Mouse (Mus musculus): Measurements from ENCODE around the gene Zfp629.

Gene Zfp629

DNA sequence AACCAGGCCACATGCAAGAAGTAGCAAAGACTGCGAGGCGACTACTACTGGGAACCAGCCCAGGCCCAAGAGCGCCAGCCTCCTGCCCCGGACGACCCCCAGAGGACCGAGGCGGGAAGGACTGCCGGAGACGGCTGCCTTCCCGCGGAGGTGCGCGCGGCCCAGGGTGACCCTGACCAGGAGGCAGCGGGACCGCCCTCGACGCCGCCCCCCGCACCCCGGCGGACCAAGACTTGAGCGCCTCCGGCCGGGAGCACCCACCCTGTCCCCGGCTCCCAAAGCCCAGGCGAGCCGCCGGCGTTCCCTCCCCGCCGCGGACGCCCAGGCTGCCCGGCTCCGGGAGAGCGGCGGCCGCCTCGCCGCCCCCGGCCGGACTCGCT is 1.1 kb downstream of the Zfp629 start:
- DNase-seq (ENCODE audit: low spot score): peak; percentile 15

DNA sequence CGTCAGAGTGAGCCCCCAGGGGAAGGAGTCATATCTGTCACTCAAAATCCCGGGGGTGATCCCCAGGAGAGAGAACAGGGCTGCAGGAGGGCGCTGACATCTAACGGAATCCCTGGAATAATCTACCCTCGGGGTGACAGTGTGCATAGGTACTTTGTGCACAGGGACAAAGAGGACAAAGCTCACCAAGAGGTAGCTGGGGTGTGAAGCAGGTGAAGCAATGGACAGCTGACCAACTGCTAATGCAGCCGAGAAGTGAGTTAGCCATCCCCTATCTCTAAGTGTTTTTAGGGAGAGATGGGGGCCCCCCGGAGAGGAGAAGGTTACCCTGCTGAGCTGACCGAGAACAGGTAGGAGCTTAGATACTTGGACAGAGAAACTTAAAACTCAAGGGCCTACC is 1.5 kb downstream of the Zfp629 start:
- DNase-seq (ENCODE audit: low spot score): no peak

DNA sequence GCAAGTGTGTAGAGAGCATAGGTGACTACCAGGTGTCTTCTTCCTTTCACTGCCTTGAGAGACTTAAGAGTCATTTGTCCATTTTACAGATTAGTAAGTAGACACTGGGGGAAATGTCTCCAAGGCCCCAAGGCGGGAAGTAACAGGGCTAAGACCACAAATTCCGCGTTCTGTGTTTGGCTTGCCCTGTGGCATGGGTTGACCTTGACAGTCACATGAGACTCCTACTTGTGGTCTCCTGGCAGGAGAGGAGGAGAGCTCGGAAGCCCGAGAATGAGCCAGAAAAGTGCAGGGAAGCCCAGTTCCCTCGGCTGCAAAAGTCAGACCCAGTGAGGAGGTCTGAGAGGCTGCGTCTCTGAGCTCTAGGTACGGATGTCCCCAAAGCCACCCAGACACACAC is 2.1 kb downstream of the Zfp629 start:
- no peak for DNase-seq (ENCODE audit: low spot score)

DNA sequence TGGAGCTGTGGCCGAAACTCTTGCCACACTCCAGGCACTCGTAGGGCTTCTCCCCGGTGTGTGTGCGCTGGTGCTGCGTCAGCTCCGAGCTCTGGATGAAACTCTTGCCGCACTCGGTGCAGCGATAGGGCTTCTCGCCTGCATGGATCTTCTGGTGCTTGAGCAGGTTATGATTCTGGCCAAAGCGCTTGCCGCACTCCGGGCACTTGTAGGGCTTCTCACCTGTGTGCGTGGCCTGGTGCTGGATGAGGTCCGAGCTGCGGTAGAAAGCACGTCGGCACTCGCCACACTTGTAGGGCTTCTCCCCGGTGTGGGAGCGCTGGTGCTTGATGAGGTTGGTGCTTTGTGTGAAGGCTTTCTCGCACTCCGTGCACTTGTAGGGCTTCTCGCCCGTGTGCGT is 4.0 kb downstream of the Zfp629 start:
- DNase-seq (ENCODE audit: low spot score): no peak

DNA sequence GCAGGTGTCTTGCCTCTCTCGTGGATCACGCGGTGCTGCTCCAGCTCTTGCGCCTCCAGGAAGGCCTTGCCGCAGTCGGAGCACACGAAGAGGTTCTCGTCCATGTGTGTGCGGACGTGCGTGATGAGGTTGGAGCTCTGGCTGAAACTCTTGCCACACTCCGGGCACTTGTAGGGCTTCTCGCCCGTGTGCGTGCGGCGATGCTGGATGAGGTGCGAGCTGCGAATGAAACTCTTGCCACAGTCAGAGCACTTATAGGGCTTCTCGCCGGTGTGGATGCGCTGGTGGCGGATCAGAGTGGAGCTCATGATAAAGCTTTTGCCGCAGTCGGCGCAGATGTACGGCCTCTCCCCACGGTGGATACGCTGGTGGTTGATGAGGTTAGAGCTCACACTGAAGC is 4.6 kb downstream of the Zfp629 start:
- DNase-seq (ENCODE audit: low spot score): no peak

DNA sequence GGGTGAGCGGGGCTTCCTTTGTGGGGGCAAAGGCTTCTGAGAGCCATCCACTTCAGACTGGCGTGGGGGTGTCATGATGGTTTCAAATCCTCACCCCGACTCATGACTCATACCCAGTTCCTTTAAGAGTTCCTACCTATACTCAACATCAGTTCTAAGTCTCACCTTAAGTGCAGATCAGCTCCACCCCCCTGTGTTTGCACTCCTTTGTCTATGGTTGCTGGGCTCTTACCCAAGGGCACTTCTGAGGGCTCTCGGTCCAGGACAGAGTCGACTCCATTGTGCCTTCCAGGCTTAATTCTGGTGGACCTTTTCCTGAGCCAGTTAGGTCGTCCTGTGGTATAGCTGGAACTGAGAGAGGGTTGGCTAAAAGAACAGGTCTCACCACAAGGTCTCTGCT is 8.4 kb downstream of the Zfp629 start:
- no peak for DNase-seq (ENCODE audit: low spot score)

DNA sequence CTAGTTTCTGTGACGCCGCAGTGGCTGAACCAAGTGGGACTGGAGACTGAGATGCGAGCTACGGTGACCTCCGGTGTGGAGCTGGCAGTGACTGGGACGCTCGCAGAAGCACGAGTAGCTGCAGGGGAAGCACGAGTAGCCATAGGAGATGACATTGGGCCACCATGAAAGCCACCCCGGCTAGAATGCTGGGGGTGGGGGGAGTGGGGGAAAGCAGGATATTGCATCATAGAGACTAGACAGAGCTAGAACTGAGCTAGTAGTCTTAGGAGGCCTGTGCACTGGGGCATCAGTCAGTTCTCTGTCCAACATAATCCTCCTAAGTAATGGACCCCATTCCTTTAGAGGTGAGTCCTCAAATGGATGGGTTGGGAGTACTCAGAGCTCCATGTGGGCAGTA is 11.3 kb downstream of the Zfp629 start:
- no peak for DNase-seq (ENCODE audit: low spot score)

DNA sequence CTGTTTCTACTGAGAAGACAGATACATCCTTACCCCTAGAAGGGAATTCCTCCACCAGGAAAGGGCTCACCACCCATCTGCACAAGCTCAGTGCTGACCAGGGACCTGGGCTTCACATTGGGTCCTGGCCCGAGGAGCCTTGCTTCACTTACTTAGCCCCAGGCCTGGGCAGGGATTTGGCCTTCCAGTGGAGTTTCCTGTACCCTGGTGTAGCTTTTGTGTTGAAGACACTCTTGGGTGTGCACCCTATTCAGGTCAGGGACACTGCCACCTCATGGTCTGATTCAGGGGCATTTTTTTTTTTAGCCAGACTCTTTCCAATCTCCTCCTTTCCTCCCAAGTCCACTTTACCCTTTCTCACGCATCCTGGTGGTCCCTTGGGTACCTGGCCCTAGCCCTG is 12.7 kb downstream of the Zfp629 start:
- no peak for DNase-seq (ENCODE audit: low spot score)

DNA sequence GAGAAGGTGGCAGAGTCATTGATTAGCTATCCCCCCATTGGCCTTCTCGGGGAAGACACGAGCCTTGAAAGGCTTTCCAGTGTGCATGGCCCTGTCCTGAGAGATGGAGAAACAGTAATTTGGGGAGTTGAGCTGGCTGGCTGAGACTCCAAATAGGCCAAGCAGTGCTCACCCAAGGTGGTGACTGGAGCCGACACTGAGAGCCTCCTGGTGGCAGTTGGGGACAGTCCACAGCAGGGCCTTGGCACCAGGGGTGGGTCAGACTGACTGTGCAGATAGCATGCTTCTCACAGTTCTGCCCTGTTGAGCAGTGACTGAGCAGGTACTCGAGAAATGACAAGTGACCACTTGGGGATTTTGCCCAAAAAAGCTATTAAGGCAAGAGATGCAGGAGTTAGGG is 13.9 kb downstream of the Zfp629 start:
- DNase-seq (ENCODE audit: low spot score): no peak

DNA sequence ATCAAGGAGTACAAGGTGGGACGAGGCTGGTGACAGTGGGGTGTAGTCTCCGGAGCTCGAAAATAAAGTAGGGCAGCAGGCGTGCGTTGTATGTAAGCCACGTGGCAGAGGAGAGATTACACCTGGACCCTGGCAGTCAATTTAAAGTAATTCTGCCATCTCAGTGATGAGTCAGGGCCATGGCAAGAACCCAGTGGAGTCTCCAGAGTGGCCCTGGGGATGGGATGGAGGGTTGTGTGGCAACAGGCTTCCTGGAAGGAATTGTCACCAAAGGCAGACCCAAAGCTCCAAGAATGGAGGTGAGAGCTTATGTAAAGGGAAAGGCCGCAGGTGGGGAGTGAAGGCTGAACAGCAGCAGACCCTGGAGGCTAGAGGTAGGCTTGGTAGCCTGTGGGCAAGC is 15.0 kb downstream of the Zfp629 start:
- DNase-seq (ENCODE audit: low spot score): no peak

DNA sequence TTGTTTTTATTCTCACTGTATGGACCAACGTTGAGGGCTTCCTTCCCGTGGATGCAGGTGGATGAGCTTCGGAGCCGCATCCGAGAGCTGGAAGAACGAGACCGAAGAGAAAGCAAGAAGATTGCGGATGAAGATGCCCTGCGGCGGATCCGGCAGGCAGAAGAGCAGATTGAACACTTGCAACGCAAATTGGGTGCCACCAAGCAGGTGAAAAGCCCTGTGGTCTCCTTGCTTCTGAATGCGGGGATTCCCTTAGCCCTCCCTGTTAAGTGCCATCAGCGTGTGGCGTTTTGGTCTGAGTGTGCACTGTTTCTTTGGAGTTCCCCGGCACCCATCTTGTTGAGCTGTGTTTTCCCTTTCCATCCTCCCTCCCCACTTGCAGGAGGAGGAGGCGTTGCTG is 18.9 kb downstream of the Zfp629 start:
- DNase-seq (ENCODE audit: low spot score): no peak

DNA sequence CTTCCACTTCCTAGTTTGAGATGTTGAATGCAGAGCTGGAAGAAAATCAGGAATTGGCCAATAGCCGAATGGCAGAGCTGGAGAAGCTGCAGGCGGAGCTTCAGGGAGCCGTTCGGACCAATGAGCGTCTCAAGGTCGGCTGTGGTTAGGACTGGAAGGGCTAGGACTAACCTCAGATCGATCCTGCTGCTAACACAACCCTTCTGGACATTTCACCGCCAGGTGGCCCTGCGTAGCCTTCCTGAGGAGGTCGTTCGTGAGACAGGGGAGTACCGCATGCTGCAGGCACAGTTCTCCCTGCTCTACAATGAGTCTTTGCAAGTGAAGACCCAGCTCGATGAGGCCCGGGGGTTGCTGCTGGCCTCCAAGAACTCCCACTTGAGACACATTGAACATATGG is 23.0 kb downstream of the Zfp629 start:
- no peak for DNase-seq (ENCODE audit: low spot score)

DNA sequence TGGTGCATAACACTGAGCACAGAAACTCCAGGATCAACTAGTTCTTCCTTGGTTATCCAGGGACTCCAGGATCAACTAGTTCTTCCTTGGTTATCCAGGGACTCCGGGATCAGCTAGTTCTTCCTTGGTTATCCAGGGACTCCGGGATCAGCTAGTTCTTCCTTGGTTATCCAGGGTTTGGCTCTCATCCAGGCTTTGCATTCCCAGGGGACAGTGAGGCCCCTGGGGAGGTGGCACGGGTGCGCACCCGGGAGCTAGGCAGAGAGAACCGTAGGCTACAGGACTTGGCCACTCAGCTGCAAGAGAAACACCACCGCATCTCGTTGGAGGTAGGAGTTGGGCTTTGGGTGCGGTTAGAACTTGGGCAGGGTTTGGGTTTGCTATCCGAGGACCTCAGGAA is 24.5 kb downstream of the Zfp629 start:
- no peak for DNase-seq (ENCODE audit: low spot score)

DNA sequence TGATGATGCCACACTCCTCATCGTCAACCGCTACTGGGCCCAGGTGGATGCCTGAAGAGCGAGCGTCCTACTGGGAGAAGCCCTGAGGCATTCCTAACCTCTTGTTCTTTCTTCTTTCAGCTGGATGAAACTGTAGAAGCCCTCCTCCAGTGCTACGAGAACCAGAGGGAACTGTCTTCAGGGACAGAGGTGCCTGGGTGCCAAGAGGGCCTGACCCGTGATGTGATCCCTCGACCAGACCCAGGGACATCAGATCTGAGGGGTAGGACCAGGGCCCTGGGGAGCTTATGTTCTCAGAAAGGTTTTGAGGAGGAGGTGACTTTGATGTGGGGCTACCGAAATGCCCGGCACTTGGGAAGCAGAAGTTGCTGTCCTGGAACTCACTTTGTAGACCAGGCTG is 26.0 kb downstream of the Zfp629 start:
- DNase-seq (ENCODE audit: low spot score): no peak

DNA sequence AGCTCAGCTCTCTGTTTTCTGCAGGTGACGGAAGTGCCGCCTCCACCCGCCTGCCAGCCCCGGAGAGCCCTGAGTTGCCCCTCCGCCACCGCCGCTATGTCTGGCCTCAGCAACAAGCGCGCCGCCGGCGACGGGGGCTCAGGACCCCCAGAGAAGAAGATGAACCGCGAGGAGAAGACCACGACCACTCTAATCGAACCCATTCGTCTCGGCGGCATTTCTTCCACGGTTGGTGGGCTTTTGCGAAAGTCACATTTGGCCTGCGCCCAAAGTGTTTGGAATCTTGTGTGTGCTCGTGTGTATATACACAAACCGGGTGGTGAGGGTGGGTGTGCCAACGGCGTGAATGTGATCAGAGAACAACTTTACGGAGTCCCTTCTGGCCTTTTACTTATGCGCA is 26.7 kb downstream of the Zfp629 start:
- no peak for DNase-seq (ENCODE audit: low spot score)

DNA sequence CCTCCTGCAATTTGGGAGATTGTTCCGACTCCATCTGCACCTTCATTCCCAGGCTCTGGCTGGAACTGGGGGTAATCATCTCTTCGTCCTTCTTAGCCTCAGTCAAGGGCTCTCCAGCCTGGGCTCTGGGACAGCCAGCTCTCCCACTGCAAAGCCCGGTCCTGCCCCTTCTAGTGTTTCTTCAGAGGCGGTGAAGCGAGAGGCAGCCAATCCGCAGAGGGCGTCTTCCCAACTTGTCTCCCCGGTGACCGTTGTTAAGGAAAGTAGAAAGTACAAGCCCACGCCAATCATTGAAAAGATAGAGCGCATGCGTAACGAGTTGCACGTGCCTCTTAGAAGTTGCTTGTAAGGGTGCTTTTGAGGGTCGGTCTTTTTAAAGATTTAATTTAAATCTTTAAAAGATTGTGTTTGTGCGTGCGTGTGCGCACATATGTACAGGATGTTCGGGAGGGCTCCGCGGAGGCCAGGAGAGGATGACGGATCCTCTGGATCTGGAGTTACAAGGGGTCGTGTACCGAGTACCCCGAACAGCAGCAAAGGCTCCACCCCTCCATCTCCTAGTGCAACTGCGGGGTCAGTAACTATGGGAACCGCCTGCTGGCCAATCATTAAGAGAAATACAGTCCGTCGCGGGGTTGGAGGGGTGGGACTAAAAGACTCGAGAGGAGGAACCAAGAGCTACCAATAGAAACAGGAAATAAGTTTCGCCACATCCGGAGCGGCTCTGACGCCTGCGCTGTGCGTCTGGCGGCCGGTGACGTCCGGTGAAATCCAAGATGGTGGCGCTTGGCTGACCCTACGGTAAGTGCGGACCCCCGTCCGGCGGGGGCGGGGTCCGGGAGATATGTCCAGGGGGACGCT is 27.4 kb downstream of the Zfp629 start, which contains the start of the genes Ccdc189 and Rnf40:
Gene Ccdc189 (minus strand): TSS at position 585 of the 861 bp plus-strand sequence.
Gene Rnf40 (plus strand): TSS at position 757 of the 861 bp plus-strand sequence.
- DNase-seq (ENCODE audit: low spot score): peak; percentile 82

DNA sequence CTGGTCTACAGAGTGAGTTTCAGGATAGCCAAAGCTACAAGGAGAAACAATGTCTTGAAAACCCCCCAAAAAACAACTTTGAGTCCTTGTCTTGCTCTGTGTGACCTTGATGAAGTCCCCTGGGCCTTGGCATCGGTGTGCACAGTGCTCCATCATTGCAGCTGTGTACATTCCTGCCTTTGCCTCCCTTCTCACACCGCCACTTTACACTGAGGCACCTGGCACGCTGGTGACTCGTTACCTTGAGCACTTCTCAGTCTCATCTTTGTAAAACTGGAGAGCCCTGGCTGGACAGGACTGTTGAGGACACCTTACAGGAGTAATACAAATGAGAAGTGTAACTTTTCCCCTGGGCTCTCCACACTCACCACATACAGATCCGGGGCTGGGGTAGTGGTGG is 28.4 kb downstream of the Zfp629 start:
- no peak for DNase-seq (ENCODE audit: low spot score)

DNA sequence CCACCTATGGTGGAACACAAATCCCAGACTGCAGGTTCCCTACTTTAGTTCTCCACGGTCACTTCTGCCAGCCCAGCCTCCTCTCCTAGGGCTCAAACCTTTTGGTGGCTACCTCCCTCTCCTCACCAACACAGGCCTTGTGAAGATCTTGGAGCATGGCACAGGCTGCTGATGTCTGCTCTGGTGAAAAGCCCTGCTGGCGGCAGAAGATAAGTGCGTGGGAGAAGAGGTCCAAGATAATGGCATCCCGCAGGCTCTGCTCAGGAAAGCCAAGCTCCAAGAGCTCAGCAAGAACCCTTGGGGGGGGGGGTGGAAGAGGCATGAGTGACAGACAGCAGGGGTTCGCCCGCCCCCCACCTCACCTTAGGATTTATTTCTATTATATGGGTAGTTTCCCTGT is 29.4 kb downstream of the Zfp629 start:
- peak; percentile 44 for DNase-seq (ENCODE audit: low spot score)

DNA sequence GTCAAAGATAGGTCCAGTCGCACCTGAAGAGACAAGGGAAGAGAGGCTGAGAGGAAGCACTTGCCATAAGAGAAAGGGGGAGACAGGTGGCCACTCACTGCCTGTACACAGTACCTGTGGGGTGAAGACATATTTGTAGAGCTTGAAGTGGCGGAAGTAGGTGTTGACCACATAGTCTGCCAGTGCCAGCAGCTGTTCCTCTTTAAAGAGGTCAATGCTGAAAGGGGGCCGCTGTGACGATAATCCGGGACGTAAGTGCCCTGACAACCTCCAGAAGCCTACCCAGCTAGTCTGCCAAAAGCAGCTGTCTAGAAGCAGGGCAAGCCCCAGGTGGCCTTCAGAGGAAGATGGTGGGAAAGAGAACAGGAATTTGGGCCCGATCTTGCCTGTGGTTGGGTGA is 30.6 kb downstream of the Zfp629 start:
- DNase-seq (ENCODE audit: low spot score): no peak

DNA sequence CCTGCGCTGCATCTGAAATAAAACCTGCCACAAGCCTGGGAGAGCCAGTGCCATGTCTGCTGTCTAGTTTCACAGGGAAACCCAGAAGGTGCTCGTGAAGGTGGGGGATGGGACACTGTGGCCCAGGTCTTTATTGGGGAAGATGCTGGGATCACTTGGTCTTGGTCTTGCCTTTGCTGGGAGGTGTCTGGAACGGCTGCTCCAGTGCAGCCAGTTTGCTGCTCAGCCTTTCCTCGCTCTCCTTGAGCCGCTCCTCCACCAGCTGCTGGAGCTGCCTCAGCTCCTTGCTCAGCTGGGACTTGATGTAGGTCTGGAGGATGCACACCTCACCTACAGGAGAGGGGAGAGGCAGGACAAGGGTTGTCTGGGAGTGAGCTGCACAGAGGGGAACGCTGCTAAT is 32.3 kb downstream of the Zfp629 start:
- no peak for DNase-seq (ENCODE audit: low spot score)

DNA sequence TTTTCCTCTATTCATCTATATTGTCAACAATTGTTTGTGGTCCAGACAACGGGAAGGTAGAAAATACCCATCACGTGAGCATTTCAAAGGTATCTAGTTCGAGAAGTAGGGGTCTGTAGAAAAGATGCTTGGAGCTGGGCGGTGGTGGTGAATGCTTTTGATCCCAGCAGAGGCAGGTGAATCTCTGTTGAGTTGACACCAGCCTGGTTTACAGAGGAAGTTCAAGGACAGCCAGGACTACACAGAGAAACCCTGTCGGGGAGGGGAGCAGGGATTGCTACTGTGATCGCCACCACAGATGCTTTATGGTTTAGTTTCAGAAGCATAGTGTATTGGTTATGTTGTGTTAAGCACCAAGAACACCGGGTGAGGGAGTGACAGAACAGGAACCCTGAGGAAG is 41.5 kb downstream of the Zfp629 start:
- no peak for DNase-seq (ENCODE audit: low spot score)

DNA sequence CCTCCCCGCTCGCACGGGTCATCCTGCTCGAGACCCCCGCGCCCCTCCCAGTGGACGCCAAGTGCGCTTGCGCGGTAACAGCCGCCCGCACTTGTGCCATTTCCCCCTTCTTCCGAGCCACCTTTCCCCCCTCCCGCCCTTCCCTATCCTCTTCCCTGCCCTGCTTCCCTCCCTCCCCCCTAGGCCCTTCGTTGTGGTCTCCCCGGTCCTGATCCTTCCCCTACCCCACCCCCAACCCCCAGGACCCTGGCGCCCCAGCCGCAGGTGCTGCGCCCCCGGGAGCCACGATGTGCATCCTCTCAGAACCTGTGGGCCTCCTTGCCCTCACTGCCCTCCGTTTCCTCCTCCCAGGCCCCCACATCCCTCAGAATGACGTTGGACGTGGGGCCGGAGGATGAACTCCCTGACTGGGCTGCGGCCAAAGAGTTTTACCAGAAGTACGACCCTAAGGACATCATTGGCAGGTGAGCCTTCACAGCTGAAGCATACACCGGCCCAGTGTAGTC is 42.0 kb downstream of the Zfp629 start:
- no peak for DNase-seq (ENCODE audit: low spot score)

DNA sequence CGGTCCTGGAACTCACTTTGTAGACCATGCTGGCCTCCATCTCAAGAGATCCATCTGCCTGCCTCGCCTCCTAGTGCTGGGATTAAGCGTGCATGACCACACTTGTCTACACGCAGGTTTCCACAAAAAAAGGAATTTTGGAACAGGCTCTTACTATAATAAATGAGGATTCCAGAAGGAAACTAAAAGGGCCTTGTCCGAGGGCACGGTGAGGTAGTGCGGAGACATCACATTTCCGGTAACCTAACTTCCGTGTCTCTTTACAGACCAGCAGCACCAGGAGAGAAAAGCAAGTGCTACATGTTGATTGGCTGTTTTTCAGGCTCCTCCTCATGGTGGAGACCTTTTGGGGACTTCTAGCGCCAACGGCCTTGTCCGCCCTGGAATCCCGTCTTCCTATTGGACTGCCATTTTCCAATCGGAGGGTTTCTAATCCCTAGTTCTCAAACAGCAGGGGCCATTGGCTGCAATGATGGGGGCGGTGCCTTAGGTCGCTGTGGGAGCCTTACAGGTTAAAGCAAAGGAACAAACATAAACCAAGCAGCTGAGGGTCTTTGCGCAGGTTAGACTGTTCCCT is 42.6 kb downstream of the Zfp629 start, which contains the start of gene Phkg2:
Gene Phkg2 (plus strand): TSS at position 446 of the 577 bp plus-strand sequence.
- DNase-seq (ENCODE audit: low spot score): peak; percentile 82

Data from spleen, adult 12 weeks (tissue).